Mouse (Mus musculus) limb, embryonic 14.5 days (tissue): ENCODE data around the gene Rplp2. TPM values are rescaled to one million over a fixed set of nuclear protein-coding genes. Genes with fewer than 3 reads are reported as not detected.
"Not testable (repeated sequence)": the region's sequence is repeated elsewhere in the genome, so short reads cannot be mapped to it uniquely, and the experiment has no call there.

Experiments
- ATAC-seq: fragments of 200-750 bp; cut with Nextera tagmentation; 2 replicates; pipeline ENCODE4 v1.8.0; 2017; ENCODE audit warnings: low read depth, moderate number of reproducible peaks, moderate TSS enrichment; ENCODE audit not compliant: low FRiP score
- DNase-seq: peaks from one replicate; pipeline ENCODE4 v3.0.0-alpha.2; 2015; ENCODE audit warnings: low spot score
- H3K27ac ChIP-seq: fragments of 300-500 bp; sonication (generic); replicated peaks from 2 replicates; pipeline ENCODE4 v1.5.1; 2014; ENCODE audit warnings: low read depth, mild to moderate bottlenecking, low read length, moderate library complexity, mixed read lengths
- H3K27me3 ChIP-seq: fragments of 300-500 bp; sonication (generic); 2 replicates; pipeline ENCODE4 v1.6.1; 2014; ENCODE audit warnings: low read length, mixed read lengths; ENCODE audit not compliant: control insufficient read depth, insufficient read depth
- H3K36me3 ChIP-seq: fragments of 300-500 bp; sonication (generic); 2 replicates; pipeline ENCODE4 v1.6.1; 2014; ENCODE audit warnings: mild to moderate bottlenecking, low read length, moderate library complexity, mixed read lengths; ENCODE audit not compliant: control insufficient read depth, insufficient read depth
- H3K4me1 ChIP-seq: fragments of 300-500 bp; sonication (generic); 2 replicates; pipeline ENCODE4 v1.6.1; 2014; ENCODE audit warnings: antibody characterized with exemption, low read length, mixed read lengths; ENCODE audit not compliant: control insufficient read depth, insufficient read depth
- H3K4me2 ChIP-seq: fragments of 300-500 bp; sonication (generic); replicated peaks from 2 replicates; pipeline ENCODE4 v1.6.1; 2014; ENCODE audit warnings: low read depth, mild to moderate bottlenecking, low read length, moderate library complexity; ENCODE audit not compliant: severe bottlenecking
- H3K4me3 ChIP-seq: fragments of 300-500 bp; sonication (generic); replicated peaks from 2 replicates; pipeline ENCODE4 v1.5.1; 2014; ENCODE audit warnings: low read length
- H3K9ac ChIP-seq: fragments of 300-500 bp; sonication (generic); 2 replicates; pipeline ENCODE4 v1.6.1; 2014; ENCODE audit warnings: mild to moderate bottlenecking, low read depth, low read length, moderate library complexity; ENCODE audit not compliant: severe bottlenecking
- H3K9me3 ChIP-seq: fragments of 300-500 bp; sonication (generic); 2 replicates; pipeline ENCODE4 v1.6.1; 2016; ENCODE audit warnings: low read length; ENCODE audit not compliant: control insufficient read depth
- POLR2A ChIP-seq: fragments of 200-500 bp; IDR thresholded peaks from 2 replicates; pipeline ENCODE4 v1.8.0; 2012; ENCODE audit warnings: inconsistent platforms, mild to moderate bottlenecking, moderate library complexity, borderline replicate concordance; ENCODE audit not compliant: insufficient read depth, insufficient read length; ENCODE audit errors: extremely low read depth
- WGBS: fragments of 180-500 bp; shearing (Covaris S2); extraction: QIAGEN DNeasy Blood & Tissue Kit; methylation state at CpG from one replicate; pipeline ENCODE4 v1.1.7; 2014; 5-methylcytosine and 5-hydroxymethylcytosine counted together
- polyA plus RNA-seq, 2 experiments: library from polyadenylated mRNA; depleted of rRNA in 1 of 2; stranded (reverse) in 1 of 2; unstranded in 1 of 2; fragments of >200 nt; fragmentation: Nextera tagmentation in 1 of 2; extraction: Ambion mirVana in 1 of 2; gene quantifications; 2 replicates each; pipeline versions ENCODE4 v1.2.1 to v1.2.3; 2012 to 2014

Rplp2 gene
- 909 and 1,375 TPM in 2 replicates for polyA plus RNA-seq (2012; rRNA removed)
- 1,364 and 1,396 TPM in 2 replicates for polyA plus RNA-seq (2014; fragmentation: Nextera tagmentation; extraction: Ambion mirVana)

GRCm38 (mm10) chr7:141447110-141447991 is at the start of gene Rplp2:
TSS of gene Rplp2 (plus strand) at chr7:141447370.
- WGBS: under 1% methylated on average over 57 of the region's 63 CpGs
- Histone ChIP-seq H3K4me2 (peak within 1 kb of the TSS; percentile 57), H3K36me3 (peaks cover 42% of the 10 kb centered on the region), H3K9ac (peak within 1 kb of the TSS; percentile 86), H3K9me3 (no peaks in the 10 kb centered on the region), H3K4me3 (peak within 1 kb of the TSS; percentile 86), H3K27ac (peak within 1 kb of the TSS; percentile 75), H3K4me1 (peaks cover 27% of the 10 kb centered on the region), H3K27me3 (no peaks in the 10 kb centered on the region)
- TF ChIP-seq POLR2A: peak; percentile 76; the same call in 1 of the 2 replicates
- peak; percentile 91 for ATAC-seq
- peak; percentile 98 for DNase-seq

GRCm38 (mm10) chr7:141403305-141403704 is 43.9 kb upstream of the Rplp2 start:
- no peak overlapping the region for H3K27ac ChIP-seq
- H3K9me3 ChIP-seq: no peaks in the 10 kb centered on the region
- no peak for ATAC-seq
- peaks cover 54% of the 10 kb centered on the region for H3K36me3 ChIP-seq
- H3K4me1 ChIP-seq: no peaks in the 10 kb centered on the region
- no peaks in the 10 kb centered on the region for H3K27me3 ChIP-seq
- WGBS: 49% methylated on average over 5 of the region's 5 CpGs
- H3K4me2 ChIP-seq: no peak overlapping the region
- H3K9ac ChIP-seq: no peak overlapping the region
- TF ChIP-seq POLR2A: no peak
- H3K4me3 ChIP-seq: no peak overlapping the region
- DNase-seq: no peak

- ATAC-seq: no peak
- Histone ChIP-seq H3K4me2 (no peak overlapping the region), H3K4me1 (no peaks in the 10 kb centered on the region), H3K4me3 (no peak overlapping the region), H3K9ac (no peak overlapping the region), H3K27ac (no peak overlapping the region), H3K36me3 (peaks cover 55% of the 10 kb centered on the region), H3K9me3 (no peaks in the 10 kb centered on the region), H3K27me3 (no peaks in the 10 kb centered on the region)
- no peak for TF ChIP-seq POLR2A
- 89% methylated on average over 4 of the region's 4 CpGs for WGBS
- DNase-seq: no peak
Measured at GRCm38 (mm10) chr7:141405466-141405865, 41.7 kb upstream of the Rplp2 start.

- peaks cover 42% of the 10 kb centered on the region for H3K36me3 ChIP-seq
- not testable (repeated sequence) for H3K4me1 ChIP-seq, H3K4me3 ChIP-seq, H3K9me3 ChIP-seq, ATAC-seq, H3K27me3 ChIP-seq, DNase-seq, H3K27ac ChIP-seq, H3K9ac ChIP-seq, H3K4me2 ChIP-seq
- 96% methylated on average over 7 of the region's 7 CpGs for WGBS
Measured at GRCm38 (mm10) chr7:141407670-141408069, 39.5 kb upstream of the Rplp2 start.

GRCm38 (mm10) chr7:141408833-141409232 is 38.3 kb upstream of the Rplp2 start:
- no peak overlapping the region for H3K4me2 ChIP-seq
- H3K27ac ChIP-seq: no peak overlapping the region
- no peaks in the 10 kb centered on the region for H3K9me3 ChIP-seq
- 19% methylated on average over 11 of the region's 11 CpGs for WGBS
- peaks cover 34% of the 10 kb centered on the region for H3K36me3 ChIP-seq
- no peak overlapping the region for H3K4me3 ChIP-seq
- DNase-seq (peak; percentile 66), ATAC-seq (peak; percentile 76)
- TF ChIP-seq POLR2A: no peak
- H3K27me3 ChIP-seq: no peaks in the 10 kb centered on the region
- H3K9ac ChIP-seq: no peak overlapping the region
- peaks cover 5% of the 10 kb centered on the region for H3K4me1 ChIP-seq
